Mouse (Mus musculus): ENCODE data around the gene Pde4d.

The Pde4d gene

DNA sequence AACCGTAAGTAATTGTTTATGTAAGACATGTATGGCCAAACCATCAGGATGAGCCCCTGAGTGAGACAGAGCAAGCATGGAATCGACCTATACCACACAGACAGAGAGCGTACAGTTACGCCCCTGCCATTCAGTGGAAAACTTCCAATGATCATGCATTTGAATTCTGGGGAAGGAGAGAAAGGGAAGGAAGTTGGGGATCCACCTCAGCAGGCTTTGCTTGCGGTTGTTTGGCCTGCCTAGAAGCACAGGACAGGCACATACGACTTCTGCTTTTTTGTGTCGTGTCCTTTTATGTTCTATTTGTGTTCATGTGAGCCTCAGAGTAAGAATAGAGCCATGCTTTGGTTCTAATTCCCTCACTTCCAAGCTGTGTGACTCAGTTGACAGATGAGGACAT lies 849.1 kb downstream of the Pde4d start:
- DNase-seq (ENCODE audit: low spot score) = no peak

DNA sequence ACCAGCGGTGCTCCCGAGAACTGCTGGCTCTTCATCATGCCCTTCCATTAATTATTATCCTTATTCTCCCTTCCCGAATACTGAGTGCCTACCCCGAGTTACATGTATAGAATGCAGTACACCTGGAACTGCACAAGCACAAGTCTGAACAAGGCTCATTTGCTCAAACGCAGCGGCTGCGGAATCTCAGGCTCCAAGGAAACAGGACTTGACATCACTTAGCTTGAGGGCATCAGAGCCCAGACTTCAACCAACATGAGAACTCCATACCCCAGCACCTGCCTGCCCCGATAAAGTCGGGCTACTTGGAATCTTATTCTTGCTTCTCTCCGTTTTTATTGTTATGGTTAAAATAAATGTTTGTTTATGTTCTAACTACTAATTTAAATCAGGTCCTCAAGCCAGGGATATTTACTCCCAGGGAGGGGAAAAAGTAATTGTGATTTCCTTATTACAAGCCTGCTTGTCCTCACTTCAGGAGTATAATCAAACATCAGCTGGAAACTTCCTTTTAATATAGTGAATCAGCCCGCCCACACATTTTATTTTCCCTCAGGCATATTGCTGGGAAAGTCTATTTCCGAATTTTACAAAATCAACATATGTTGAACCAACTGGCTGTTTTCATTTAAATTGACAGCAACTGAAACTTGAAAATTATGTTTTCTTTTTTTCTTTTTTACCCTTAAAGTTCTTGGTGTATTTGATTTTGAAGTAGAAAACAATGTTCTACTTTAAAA lies 849.9 kb downstream of the Pde4d start:
- DNase-seq (ENCODE audit: low spot score) = no peak

DNA sequence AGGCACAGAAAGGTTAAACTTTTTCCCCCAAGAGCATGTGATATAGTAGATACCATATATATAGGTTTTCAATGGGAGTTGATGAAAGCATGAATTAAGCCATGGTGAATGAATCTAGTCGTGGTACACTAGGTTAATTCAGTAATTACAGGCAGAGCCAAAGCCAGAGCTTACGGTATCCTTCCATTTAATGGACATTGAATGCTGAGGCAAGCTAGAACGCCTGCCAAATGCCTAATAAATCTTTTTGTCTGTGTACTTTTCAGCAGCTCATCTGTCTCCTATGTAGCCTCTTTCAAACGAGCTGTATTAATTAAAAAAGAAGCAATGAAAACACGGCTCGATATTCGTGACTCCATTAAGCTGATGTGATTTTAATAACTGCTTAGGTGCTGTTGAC lies 862.8 kb downstream of the Pde4d start:
- no peak for DNase-seq (ENCODE audit: low spot score)

DNA sequence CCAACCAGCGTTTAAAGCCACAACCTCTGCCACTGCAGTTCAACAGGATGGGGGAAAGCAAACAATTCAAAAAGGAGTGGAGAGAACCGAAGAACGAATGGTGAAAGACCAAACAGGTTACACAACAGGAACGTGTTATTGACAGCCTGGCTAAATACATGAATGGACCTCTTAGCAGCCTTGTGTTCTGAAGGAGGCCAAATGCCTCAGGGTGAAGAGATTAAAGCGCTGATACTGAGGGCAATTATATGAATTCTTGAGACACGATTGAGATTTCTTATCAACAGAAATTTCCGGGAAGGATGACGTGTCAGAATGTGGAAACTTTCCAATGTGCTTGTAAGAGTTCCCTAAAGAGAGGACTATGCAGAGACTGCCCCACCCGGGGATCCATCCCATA lies 865.9 kb downstream of the Pde4d start:
- no peak for DNase-seq (ENCODE audit: low spot score)

DNA sequence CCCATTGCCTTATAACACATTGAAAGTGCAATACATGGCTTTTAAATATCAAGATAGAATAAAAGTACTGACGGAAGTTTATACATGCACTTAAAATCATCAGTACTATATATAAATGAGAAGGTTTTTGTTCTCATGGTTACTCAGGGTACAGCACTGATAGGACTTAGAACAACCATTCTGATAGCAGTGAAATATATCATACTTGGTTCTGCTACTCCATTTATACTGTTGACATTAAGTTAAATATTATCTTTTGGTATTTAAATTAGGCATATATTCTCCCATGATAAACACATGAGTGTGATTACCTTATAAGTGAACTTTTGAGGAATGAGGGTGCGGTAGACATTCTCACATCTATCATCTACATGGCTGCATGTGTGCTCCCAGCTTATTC lies 867.9 kb downstream of the Pde4d start:
- no peak for DNase-seq (ENCODE audit: low spot score)

DNA sequence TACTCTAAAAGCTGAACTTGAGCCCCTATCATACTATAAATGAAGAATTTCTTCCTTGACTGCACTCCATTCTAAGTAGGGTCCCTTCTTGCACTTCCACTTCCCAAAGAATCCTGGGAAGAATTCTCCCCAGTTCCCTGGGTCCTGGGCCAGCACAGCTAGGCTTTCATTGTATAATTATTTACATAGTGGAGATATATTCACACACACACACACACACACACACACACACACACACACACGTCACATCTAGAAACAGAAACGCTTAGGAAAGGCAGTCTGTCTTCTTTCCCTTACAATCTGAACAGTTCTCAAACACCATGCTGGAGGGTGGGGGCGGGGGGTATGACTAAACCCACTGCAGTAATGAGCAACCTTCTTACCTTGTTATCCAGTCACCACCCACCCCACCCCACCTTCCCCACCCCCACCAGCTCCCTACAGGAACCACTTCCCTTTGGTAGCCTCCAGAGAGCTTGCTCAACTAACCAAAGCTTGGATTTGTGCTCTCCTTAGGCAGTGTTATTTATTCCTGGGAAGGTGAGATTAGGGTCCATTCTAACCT lies 868.8 kb downstream of the Pde4d start:
- no peak for DNase-seq (ENCODE audit: low spot score)

DNA sequence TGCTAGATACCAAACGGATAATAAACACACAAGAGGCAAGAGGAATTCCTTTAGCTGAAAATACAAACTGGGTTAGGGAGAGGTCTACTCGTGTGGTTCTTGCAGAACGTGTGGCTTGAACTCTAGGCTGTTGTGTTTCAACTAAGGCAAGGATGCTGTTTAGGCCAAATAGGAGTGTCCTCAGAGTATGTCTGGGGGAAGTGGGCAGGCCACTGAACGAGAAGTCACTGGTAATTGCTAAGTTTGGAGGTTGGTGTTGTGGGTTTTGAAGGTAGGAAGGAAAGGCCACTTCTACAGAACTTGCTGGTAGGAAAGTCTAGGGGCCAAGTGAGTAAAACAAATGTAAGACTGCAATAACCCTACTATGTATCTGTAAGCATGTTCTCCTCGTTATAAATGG lies 876.3 kb downstream of the Pde4d start:
- no peak for DNase-seq (ENCODE audit: low spot score)

DNA sequence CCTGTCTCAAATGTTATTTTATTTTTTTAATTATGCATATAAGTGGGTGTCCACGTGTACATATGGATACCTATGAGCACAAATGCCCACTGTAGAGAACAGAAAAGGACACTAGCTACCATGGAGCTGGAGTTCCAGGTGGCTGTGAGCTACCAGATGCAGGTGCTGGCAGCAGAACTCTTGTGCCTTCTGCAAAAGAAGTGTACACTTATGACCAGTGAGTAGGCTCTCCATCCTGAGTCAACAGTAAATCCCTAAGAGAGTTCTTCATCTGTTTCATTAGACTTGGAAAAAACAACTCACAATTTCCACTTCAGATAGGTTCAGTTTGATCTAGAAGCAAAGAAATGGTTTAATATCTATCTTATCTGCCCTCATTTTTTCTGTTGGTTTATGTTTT lies 881.8 kb downstream of the Pde4d start:
- no peak for DNase-seq (ENCODE audit: low spot score)

DNA sequence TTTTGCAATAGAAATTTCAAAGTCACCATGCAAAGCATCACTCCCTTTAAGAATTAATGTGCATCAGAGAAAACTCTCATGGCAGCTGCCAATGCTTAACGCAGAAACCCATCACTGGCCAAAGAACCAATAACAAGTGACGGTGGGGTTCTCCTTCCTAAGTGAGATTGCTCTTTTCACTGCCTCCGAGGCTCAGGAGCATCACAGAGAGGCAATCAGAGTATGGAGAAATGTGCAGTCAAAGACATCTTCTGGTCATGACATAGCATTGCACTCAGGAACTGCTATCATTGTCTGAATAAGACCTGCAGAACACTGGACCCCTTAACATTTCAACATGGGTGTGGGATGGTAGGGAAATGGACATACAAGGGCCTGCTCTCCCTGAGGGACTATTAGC lies 892.2 kb downstream of the Pde4d start:
- no peak for DNase-seq (ENCODE audit: low spot score)

DNA sequence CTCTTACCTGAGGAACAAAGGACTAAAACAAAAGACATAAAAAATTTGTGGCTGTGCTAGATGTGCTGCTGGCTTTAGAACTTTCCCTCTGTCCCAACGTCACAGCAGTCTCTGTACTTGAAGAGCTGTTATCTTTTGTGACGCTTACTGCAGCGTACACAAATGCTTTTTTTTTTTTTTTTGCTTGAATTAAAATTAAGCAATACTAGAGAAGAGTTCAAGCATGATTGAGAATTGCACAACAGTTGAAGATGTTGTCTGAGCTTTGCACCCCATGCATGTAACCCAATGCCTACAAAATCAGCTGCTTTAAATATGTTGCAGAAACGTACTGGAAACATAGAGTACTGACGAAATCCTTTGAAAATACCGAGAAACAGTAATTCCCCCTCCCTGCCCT lies 892.7 kb downstream of the Pde4d start:
- DNase-seq (ENCODE audit: low spot score) = no peak

DNA sequence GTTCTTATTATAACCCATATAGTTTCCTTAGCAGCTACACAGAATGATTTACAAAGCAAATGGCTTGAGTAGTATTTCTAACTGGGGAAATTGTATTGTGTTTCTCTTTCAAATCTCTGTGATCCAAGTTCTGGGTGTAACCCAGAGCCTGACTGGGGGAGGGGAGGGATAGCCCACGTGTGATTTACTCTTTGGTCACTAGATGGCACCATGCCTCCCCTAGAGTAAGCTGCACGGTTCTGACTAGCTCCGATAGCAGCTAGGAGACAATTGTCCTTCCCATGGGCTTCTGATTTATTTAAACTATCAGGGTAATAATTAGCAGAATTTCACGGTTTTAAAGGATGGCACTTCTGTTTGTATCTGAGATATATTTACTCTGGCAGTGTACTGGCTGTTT lies 893.8 kb downstream of the Pde4d start:
- peak; percentile 48 for DNase-seq (ENCODE audit: low spot score)

DNA sequence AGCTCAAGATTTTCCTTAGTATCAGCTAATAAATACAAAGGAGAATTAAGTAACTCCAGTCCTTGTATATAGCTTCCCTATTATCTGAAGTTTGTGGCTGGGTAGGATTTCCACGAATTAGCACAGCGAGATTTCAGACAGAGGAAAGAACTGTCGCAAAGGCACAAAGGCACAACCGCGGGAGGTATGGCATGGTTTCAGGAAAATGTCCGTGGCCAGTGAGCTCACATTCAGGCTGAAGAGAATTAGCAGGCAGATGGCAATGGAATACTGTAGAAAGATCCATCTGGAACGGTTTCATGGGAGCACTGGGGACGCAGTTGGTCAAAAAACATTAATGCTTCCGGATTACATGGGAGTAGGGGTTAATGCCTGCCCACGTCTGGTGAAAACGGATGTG lies 898.0 kb downstream of the Pde4d start:
- no peak for DNase-seq (ENCODE audit: low spot score)

DNA sequence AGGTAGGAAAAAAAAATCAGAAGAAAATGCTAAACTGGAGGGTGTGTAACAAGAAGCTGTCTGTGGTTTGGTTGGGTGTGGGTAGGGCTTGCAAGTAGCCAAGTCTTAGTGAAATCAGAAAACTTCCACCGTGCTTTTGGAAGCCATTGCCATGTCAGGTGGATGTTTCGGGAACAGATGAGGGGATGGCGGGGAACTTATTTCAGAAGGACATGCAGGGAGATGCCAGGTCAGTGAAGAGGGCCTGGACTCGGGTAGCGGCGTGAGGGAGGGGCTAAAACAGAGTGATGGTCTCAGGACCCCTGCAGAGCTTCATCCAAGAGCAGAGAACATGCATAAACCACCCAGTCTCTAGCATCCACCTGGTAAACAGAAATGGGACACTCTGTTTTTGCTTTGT lies 898.6 kb downstream of the Pde4d start:
- no peak for DNase-seq (ENCODE audit: low spot score)

DNA sequence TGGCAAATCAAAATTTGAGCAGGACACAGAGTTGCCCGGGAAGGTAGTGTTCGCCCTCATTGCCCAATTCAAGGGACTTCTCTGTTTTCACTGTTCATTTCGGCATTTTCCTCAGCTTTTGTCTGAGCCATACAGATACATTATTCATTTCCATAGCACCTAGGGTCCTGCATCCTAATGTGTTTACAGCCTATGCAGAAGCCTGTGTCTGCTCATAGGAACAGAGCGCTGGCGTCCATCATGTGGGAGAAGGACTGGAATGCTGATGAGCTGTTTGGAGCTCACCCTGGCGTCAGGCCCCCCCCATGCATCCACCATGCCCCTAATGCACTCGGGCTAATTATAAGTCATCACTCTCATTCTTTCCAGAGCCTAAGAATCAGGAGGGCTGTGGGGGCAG lies 900.4 kb downstream of the Pde4d start:
- DNase-seq (ENCODE audit: low spot score) = no peak

DNA sequence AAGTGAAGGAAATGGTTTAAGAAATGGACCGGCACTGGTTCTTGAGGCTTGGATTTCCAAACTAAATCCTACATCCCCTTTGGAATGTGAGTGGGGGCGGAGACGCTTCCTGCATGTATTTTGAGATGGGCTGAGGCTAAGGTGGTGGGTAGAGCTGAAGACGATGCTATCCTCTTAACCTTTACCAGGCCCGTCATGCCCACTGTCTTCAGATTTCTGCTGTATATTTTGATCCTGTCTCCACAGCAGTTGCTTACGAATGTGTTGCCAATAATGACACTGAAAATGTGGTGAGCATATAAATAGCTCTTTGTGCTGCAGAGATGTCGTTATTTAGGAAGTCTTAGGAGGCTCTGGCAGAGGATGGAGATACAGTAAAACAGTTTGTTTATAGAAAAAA lies 904.3 kb downstream of the Pde4d start:
- DNase-seq (ENCODE audit: low spot score) = no peak

DNA sequence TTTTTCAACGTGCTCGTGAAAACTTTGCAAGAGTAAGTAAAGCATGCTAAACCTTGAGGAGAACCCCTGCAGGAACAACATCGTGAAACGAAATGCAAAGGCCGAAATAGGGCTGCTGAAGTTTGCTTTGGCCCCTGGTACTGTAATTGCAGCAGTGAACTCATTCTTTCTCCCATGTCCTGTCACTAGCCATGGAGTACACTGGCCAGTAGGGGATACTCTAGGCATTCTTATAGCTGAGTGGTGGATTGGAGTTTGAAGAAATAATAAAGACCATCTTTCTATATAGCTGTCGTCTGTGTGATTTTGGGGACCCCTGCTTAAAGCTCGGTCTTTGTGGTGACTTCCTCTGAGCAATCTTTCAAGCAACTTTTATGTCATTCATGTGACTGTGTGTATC lies 906.5 kb downstream of the Pde4d start:
- DNase-seq (ENCODE audit: low spot score) = no peak

DNA sequence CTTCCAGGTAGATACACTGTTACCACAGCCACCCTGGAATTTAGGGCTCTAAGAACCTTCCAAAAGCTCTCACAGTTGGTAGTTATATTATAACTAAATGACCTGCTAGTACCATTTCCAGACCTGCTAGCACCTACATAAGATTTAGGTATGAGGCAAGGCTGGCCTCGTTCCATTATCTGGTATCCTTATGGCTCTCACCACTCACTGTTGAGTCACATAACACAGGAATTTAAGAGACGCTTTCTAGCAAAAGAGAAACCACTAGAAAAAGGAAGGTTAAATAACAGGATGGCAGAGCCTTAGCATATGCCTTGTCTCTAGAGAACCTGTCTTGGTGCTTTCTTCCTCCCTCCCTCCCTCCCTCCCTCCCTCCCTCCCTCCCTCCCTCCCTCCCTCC lies 910.2 kb downstream of the Pde4d start:
- DNase-seq (ENCODE audit: low spot score) = no peak

DNA sequence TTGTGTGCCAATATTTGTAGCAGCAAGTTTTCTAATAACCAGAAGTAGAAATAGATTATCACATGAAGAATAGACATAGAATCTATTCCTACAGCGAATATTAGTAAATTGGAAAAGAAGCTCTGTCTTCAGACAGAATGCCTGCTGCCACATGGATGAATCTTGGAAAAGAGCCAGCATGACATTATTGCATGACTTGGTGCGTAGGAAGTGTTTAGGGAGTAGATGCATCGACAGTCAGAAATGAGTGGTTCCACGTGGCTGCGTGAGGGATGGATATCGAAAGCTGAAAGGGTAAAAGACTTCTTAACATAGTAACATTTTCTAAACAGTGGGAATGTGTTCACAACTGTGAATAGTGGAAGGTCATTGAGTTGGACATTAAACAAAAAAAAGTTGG lies 912.6 kb downstream of the Pde4d start:
- no peak for DNase-seq (ENCODE audit: low spot score)

DNA sequence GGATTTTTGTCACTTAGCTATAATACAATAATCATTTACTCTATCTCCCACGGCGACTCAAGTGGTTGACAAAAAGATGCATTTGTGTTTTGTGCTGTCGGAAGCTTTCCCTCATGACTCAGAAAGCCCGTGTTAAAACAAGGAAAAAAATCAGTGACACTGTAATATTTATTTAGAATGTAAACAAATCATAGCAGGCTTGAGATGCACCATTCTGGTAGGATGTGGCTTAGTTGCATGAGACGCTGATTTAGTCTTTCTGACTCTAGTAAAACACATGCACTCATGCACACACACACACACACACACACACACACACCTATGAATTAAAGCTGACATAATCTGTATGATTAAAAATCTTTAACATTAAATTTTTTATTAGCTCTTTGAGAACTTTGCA lies 924.7 kb downstream of the Pde4d start:
- DNase-seq (ENCODE audit: low spot score) = no peak

DNA sequence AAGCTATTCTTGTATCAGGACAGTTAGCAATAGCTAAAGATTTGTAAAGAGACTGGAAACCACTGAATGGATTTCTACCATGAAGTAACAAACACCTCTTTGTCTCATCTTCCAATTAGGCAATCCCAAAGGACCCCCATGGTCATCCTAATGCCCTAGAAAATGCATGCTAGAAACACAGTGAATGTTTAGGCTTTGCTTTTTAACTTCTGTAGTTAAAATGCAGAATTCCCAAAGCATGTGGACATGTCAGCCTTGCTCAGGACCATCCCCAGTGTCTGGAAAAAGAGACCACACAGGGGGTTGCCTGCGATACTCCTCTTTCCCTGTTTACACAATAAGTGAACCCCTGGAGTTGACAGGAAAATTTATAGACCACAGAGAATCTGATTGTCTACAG lies 926.9 kb downstream of the Pde4d start:
- DNase-seq (ENCODE audit: low spot score) = no peak

DNA sequence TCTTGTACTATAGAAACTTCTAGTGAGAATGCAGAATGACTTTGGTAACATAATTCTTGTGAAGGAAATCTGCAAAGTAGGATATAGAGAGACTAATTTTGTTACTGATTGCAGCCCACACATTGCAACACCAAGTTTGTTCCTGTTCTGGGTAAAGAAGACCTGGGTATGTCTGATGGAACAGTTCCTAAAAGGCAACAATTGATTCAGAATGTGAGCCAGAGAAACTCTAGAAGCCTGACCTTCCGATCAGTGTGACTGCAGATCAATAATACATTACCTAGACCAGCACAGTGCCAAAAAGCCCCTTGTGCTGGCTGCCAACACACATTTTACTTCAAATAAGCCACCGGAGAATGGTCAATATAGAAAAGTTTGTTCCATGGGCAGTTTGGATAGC lies 930.4 kb downstream of the Pde4d start:
- no peak for DNase-seq (ENCODE audit: low spot score)

DNA sequence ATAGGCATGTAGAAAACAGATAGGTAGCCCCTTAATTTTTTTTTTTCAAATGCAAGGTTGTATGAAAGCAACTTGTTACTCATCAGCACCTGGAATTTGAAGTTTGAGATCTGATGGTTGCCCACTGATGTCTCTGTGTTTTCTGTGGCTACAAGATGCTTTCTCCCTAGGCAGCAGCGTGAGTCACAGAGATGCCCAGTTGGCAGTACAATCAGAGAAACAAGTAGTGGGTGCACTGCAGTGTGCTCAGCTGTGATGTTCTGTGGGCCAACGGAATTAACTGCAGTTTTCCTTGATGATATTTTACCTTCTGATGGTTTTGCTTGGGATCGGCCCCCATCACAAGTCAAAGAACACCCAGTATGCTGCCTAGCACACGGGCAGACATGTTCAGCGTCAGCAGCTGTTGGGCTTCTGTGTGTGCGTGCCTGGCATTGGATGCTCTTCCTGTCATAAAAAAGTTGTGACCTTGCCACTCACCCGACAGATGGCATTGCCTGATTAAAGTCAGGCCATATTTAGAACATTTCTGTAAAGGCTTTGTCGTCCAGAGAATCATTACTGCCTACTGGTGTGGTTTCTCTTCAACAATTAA lies 939.0 kb downstream of the Pde4d start:
- DNase-seq (ENCODE audit: low spot score) = no peak

DNA sequence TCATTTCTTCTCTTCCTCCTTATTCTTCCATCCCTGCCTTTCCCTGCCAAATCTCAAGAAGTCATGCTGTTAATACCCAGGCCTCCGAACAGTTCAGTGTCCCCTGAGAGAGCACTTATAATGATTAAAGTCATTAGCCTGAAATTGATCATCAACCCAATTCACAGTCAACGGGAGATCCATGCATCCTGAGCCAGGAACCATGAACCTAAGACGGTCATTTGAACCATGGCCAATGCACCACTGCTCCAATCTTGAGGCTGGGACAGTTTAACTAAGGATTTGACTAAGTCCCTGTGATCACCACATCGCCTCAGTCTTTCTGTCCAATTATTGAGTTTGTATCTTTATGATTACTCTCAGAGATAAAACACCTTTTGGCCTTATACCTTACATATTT lies 952.6 kb downstream of the Pde4d start:
- no peak for DNase-seq (ENCODE audit: low spot score)

DNA sequence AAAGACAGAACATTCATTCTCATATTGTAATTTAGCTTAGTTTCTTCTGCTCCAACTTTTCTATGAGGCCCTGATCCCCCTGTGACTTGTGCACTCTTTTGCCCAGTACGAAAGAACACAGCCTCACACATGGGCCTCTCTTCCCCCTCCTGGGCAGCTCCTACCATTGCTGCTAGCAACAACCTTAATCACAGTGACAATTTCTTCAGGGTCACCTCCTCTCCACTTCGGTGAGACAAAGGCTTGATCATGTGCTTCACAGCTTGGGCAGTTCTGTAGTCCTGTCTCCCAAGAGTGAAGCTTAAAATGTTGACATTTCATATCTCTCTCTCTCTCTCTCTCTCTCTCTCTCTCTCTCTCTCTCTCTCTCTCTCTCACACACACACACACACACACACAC lies 953.2 kb downstream of the Pde4d start:
- DNase-seq (ENCODE audit: low spot score) = no peak
